8 mouse cellular contexts compared by ENCODE assay signal in the genomic region with DNA sequence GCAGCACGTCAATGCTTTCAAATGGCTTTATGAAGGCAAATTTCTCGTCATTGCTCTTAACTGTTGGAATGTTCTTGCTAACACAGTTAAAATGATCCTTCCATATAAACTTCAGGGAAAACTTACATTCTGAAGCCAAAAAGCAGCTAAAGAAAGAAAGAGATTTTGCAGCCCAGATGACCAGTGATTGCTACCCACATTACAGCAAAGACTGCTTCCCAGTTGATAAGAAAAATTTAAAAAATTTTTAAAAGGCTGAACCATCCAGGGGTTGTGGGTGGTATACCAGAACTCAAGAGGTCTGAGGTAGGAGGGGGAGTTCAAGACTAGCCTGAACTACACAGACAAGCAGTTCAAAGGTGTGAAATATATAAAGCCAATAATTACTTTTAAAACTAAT. TPM values are rescaled to one million over a fixed set of nuclear protein-coding genes. Genes with fewer than 3 reads are reported as not detected.
A peak's percentile ranks its signal among the peaks of the same experiment; 100 is the strongest.
DNase-seq lines count a peak whose midpoint lies in the region; ATAC-seq lines count a peak whose summit lies in the region.

No protein-coding gene starts in this region.

- DNase-seq in cerebellum, adult 9-10 months = peak; percentile 61
- DNase-seq in cerebellum, postnatal 10 days = no peak
- no peak for DNase-seq in liver, embryonic 11.5 days (ENCODE audit: low spot score)
- no peak for DNase-seq in adrenal gland, postnatal 25 days
- no peak for DNase-seq in retina, postnatal 1 day

- H3K36me3 ChIP-seq in megakaryocyte, embryonic 14.5 days (replicated peaks; ENCODE audit: low read length) = peaks cover 35% of the 10 kb centered on the region
- no peaks in the 10 kb centered on the region for H3K36me3 ChIP-seq in liver, embryonic 11.5 days (ENCODE audit: control insufficient read depth, insufficient read depth, low read length)

- peaks cover 57% of the 10 kb centered on the region for H3K4me1 ChIP-seq in megakaryocyte, embryonic 14.5 days
- H3K4me1 ChIP-seq in liver, embryonic 11.5 days (replicated peaks; ENCODE audit: control insufficient read depth, insufficient read depth, low read length) = peaks cover 37% of the 10 kb centered on the region

- H3K4me2 ChIP-seq in liver, embryonic 11.5 days = peak overlapping the region; percentile 99

- peak overlapping the region; percentile 42; the same call in 1 of the 2 replicates for H3K9ac ChIP-seq in liver, embryonic 11.5 days (ENCODE audit: low read depth, low read length)

- no peak overlapping the region for H3K27ac ChIP-seq in liver, embryonic 11.5 days (ENCODE audit: low read depth, low read length)

- no peaks in the 10 kb centered on the region for H3K27me3 ChIP-seq in megakaryocyte, embryonic 14.5 days (replicated peaks)
- no peaks in the 10 kb centered on the region for H3K27me3 ChIP-seq in liver, embryonic 11.5 days (replicated peaks; ENCODE audit: control insufficient read depth, insufficient read depth, low read length)

- H3K4me3 ChIP-seq in megakaryocyte, embryonic 14.5 days (replicated peaks) = peak overlapping the region; percentile 99
- H3K4me3 ChIP-seq in liver, embryonic 11.5 days (ENCODE audit: low read depth, low read length) = peak overlapping the region; percentile 76; the same call in 1 of the 2 replicates

- WGBS in liver, embryonic 11.5 days = 47% methylated on average over 2 of the region's 2 CpGs

- H3K9me3 ChIP-seq in megakaryocyte, embryonic 14.5 days = no peaks in the 10 kb centered on the region
- no peaks in the 10 kb centered on the region for H3K9me3 ChIP-seq in liver, embryonic 11.5 days (ENCODE audit: control insufficient read depth, low read length)

- ATAC-seq in megakaryocyte, adult 5-6 weeks (ENCODE audit: poor library complexity, severe bottlenecking) = no peak
- no peak for ATAC-seq in liver, embryonic 11.5 days (replicated peaks; ENCODE audit: low FRiP score)
- ATAC-seq in megakaryocyte-erythroid progenitor cell, adult 5-6 weeks (replicated peaks; ENCODE audit: low FRiP score, low TSS enrichment, poor library complexity, severe bottlenecking) = no peak

RNA-seq across cellular contexts. Expression of a gene that starts 1.1 kb away (rescaled TPM):
- 1,439 and 1,641 TPM in 2 replicates for polyA plus RNA-seq in megakaryocyte, embryonic 14.5 days (2012; ENCODE audit: insufficient read depth, low replicate concordance)
- total RNA-seq in megakaryocyte, adult 5-6 weeks (2015) = 464 and 549 TPM in 2 replicates
- 759 and 878 TPM in 2 replicates for total RNA-seq in megakaryocyte, adult 5-6 weeks (2017)
- 49.8 and 53.0 TPM in 2 replicates for polyA plus RNA-seq in liver, embryonic 11.5 days (2014; fragmentation: Nextera tagmentation; extraction: Ambion mirVana)
- 325 and 352 TPM in 2 replicates for total RNA-seq in adrenal gland, postnatal 25 days (2021)
- total RNA-seq in megakaryocyte-erythroid progenitor cell, adult 5-6 weeks (2014; fragmentation: Nextera tagmentation) = 98.3 and 144 TPM in 2 replicates
- total RNA-seq in megakaryocyte-erythroid progenitor cell, adult 5-6 weeks (2017) = 195 and 198 TPM in 2 replicates
